Mouse (Mus musculus) adrenal gland, adult 2 months (tissue): ENCODE measurements around the gene Nhlrc2. TPM values are rescaled to one million over a fixed set of nuclear protein-coding genes. Genes with fewer than 3 reads are reported as not detected.

ENCODE experiments used
- DNase-seq: peaks from one replicate; pipeline ENCODE4 v3.0.0; 2021
- polyA plus RNA-seq: library from polyadenylated mRNA; depleted of rRNA; stranded (reverse); fragments of >200 nt; gene quantifications from 2 replicates; pipeline ENCODE4 v1.2.3, GENCODE M21; 2012
- total RNA-seq, 2 experiments: library from RNA; stranded (reverse); gene quantifications; 2 replicates each; pipeline ENCODE4 v1.2.3; 2021

Nhlrc2 gene
- total and polyA plus RNA-seq, 3 experiments: 3.8 to 16.0 (median 15.9) TPM

DNA sequence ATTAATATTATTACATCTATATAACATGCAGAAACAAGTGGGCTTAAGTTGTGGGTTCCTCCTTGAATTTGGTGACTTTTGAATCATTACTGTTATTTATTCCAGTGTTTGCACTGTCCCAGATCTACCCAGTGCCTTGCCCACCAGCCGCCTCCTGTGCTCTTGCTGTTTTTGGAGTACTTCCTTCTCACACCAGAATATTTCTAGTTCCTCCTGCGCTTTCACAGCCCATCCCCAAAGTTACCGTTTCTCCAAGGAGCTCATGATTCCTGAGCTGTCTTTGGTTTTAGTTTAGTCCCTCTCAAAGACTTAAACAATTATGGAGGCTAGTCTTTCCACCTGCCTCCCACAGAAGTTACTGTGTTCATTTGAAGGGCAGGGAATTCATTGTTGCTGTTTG, 15.4 kb downstream of the Nhlrc2 start:
- no peak for DNase-seq

DNA sequence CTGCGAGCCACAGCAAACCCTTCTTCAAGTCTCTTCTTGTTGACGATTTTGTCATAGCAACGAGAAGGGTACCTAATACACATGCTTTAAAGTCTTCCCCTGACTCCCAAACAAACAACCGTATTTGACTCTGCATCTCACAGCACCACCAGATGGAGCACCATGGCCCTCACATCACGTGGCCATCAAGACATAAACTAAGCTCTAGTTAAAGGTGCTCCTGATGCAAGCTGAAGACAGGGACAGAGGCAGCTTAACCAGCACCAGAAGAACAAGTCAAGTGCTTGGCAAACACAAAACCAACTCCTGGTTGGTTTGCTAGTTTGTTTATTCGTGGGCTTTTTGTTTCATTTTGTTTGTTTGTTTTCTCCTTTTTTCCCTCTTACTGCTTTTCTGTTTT, 17.3 kb downstream of the Nhlrc2 start:
- no peak for DNase-seq

DNA sequence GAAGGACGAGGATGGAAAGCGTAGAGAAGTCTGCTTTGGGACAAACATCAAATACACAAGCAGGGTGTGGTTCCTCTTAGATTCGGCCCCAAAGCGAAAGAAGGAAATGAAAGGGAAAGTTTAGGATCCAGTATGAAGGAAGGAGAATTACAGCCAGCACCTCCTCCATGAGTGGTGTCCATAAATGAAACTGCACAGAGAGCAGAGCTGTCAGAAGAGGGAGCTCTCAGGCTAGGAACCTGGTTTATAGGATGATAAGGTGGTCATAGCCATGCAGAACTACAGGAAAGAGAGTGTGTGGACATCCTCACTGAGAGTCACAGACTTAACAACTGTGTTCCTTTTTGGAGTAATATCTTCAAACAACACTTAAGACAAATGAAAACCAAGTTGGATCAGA, 18.0 kb downstream of the Nhlrc2 start:
- DNase-seq: peak; percentile 52

DNA sequence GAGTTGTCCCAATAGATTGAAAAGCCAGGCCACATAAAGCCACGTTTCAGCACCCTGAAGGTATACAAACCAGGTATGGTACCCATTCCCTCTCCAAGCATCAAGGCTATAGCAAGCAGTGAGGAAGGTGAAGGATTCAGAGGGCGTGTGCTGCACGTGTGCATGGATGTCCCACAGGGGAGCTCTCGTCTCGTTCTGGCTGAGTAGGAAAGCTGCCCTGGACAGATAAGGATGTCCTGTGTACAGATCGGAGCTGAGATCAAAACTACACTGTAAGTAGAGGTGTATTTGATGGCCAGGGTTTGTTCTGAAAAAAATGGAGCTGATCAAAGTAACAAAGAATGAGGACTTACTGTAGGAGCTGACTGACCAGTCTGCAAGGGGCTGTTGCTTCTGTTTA, 18.9 kb downstream of the Nhlrc2 start:
- DNase-seq: no peak

DNA sequence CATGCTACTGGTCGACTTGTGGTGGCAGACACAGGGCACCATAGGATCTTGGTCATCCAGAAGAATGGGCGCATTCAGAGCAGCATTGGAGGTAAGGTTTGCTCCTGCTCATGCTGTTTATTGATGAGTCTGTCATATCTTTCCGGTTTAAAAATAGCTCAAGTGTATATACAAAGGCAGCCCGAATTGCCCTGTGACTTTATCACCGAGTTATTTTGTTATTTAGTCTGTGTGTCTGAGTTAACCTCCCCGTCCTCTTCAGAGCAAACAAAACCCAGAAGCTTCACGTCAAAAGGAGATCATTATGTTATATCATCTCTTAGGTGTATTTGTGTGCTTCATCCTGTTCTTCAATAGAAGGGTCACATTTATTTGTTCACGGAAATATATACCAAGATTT, 22.7 kb downstream of the Nhlrc2 start:
- DNase-seq: no peak

DNA sequence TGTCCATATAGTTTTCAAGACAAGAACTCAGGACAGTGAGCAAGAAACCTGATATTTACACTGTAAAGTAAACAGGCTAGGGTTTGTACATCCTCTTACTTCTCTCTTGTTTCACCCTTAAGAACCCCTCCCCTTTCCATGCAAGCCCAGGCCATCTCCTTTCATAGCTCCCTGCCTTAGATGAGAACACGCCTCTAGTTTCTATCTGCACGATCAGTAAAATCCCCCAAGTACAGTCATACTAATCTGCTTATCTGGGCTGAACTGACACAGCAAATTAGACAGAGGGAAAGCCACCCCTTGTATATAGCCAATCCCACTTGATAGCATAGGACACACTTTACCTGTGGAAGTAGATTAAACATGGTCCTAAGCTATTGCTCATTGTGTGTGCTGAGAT, 23.2 kb downstream of the Nhlrc2 start:
- DNase-seq: no peak

DNA sequence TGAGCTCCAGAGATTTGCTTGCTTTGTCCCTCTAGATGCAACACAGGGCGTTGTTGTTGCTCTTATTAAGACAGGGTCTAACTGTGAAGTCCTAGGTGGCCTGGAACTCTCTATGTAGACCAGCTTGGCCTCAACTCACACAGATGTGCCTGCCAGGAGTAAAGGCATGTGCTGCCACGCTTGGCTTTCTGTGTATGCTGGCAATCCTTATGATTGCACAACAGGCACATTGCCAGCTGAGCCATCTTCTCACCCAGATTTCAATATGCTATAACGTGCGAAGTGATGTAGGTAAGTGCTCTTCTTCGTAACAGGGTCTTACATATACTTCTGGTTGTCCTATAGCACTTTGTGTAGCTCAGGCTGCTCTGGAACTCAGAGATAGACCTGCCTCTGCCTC, 23.9 kb downstream of the Nhlrc2 start:
- no peak for DNase-seq

DNA sequence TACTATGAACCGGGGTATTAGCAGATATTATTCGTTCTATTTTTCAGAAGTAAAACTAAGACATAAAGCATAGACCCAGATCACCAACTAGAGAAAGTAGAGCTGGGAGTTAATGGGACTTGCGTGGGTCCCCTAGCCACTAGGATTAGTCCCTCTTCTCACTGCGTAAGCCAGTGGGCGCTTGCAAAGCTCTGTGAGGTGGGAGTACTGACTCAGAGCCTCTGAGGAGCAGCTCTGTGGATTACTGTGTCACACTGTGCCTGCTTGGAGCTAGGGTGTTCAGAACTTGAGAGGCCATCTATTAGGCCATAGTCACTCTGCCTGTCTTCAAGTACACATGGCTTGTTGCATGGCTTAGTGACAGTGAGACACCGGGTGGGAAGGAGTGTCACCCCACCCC, 25.1 kb downstream of the Nhlrc2 start:
- DNase-seq: no peak

DNA sequence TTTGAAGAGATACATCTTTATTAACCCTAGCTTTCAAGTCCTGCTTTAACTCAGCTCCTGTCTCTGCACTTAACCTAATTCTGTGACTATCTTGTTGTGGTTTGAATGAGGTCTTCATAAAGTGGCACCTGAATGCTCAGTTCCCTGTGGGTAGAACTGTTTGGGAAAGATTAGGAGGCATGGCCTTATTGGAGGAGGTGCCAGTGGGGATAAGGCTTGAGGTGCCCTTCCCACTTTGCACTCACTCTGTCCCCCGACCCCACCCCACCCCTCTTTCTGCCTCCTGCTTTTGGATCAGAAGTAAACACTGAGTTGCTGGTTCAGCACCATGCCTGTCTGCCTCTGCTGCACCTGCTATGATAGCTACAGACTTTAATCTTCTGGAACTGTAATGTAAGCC, 29.7 kb downstream of the Nhlrc2 start:
- DNase-seq: no peak

DNA sequence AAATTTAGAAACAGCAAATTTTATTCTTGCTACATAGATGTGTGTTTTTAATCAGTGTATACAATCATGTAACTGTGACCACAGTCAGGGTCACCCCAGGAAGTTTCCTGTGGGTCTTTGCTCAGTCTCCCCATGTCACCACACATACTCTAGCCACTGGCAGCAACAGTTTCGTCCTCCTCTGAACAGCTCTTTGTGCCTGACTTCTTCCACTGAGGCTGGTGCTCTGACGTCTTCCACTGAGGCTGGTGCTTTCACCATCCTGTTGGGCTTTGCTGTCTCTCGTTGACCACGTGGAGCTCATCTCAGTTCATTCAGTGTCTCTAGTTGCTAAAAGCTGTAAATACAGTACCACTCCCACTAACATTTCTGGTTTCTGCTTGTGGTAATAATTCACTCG, 33.9 kb downstream of the Nhlrc2 start:
- DNase-seq: no peak

DNA sequence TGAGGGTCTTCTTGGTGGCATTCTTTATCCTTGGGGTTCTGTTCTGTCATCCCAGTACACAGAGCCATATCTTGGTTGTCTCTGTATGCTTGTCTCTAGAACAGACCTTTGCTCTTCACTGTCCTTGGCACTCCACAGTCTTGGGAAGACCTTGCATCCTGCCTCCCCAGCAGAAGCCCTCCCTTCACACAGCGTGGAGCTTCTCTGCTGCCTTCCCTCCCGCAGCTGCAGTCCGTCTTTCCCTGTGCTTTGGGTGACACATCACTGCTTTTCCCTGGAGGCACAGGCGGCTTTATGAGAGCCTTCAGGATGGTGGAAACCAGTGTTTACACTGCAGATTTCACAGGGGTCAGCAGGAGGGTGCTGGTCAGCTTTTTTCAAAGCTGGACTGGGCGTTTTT, 35.7 kb downstream of the Nhlrc2 start:
- no peak for DNase-seq

DNA sequence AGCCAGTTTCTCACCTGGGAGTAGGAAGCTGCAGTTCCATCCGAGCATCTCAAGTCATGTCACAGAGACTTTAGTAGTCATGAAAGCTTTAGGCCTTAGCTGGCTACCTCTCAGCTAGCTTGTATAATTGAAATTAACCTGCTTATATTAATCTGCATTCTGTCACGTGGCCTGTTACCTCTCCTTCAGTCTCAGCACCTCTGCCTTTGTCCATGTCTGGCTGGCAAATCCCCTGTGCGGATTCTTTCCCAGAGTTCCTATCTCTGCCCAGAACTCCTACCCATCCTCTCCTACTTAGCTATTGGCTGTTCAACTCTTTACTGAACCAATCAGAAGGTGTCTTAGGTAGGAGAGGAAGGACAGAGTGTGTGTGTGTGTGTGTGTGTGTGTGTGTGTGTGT, 36.2 kb downstream of the Nhlrc2 start:
- no peak for DNase-seq

DNA sequence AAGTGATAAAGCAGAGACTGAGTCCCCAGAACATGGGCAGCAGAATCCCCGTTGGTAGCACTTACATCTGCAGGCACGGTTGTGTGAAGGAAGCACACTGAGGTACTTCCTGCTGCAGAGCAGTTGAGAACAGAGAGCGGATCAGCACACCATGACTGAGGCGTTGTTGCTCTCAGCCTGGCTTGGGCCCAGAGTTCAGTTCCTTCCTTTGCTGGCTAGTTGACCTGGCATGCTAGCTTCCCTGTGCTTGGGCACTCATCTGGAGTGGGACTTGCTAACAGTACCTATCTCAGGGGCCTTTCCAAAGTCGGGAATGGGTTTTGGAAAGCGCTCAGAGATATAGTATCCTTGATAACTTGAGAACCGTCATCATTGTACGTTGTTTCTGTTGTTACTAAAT, 38.3 kb downstream of the Nhlrc2 start:
- no peak for DNase-seq

DNA sequence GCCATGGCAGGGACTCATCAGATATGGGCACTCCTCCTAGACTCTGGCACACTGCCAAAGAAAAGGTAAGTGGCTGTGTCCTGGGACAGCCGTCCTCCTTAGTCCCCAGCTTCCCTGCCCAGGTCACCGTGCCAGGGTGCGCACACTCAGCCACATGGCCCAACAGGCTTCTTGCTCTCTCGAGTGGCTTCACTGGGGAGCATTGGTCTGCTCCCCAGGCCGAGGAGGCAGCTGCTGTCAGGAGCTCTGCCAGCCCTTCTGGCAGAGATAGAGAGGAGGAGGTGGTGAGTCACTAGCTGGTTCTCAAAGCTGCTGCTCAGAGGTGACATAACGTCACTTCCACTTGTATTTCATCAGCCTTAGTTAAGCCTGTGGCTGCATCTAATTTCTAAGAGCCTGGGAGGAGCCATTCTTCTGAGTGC, 40.2 kb downstream of the Nhlrc2 start:
- peak; percentile 84 for DNase-seq

DNA sequence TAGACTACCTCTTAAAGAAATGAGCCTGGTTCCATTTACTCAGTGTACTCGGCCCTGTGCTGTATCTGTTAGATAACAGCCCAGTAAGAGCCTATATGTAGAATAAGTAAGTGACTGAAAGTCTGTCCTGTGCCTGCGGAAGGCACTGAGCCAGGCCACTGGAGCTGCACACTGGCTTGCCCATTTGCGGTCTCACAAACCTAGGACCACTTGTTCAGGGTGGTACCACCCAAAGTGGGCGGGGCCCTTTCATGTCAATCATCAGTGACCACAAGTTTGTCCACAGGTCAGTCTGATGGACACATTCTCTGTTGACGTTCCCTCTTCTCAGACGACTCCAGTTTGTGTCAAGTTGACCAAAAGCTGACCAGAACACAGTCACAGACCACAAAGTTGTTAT, 40.9 kb downstream of the Nhlrc2 start:
- no peak for DNase-seq

DNA sequence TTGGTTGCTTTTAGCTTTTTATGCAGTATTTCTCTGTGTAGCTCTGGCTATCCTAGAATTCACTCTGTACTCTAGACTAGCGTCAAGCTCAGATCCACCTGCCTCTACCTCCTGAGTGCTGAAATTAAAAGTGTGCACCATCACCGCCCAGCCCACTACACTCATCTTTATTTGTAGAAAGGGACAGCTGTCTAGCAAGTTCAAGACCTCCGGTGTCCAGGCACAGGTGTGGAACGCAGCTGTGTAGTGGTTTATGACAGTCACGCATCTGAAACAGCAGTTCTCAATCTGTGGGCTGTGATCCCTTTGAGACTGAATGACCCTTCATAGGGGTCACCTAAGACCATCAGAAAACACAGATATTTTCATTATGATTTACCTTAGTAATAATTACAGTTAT, 41.4 kb downstream of the Nhlrc2 start:
- DNase-seq: no peak

DNA sequence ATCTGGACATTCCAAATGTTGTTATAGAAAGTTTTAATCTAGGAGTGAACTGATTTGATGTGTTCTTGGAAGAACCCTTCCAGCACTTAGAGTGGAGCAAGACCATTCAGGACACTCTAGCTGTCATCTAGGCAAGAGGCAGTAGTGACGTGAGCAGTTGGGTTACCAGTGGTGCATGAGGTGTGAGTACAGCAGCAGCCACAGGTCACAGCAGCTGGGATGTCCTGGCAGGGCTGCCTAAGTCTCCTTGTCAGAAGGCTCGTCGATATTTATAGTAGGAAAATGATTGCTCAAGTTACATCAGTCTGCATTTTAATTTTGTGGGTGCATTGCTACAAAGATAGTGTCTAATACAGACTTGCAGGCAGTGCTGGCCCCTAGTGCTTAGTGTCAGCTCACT, 42.2 kb downstream of the Nhlrc2 start:
- DNase-seq: no peak

DNA sequence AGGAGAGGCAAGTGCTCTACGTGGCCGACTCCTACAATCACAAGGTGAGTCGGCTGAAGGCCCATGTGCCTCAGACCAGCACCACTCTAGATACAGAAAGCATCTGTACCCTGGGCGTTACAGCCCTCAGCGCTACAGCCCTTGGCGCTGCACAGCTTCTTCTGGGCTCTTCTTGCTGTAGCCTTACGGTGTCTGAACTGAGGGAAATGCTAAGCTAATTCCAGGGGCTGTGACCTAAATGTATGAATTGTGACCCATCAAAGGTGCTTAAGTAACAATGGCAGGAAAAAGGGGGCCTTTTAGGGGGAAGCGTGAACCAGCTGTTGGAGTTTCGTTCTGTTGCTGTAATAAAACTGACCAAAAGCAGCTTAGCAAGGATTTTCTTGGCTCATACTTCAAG, 44.4 kb downstream of the Nhlrc2 start:
- DNase-seq: no peak

DNA sequence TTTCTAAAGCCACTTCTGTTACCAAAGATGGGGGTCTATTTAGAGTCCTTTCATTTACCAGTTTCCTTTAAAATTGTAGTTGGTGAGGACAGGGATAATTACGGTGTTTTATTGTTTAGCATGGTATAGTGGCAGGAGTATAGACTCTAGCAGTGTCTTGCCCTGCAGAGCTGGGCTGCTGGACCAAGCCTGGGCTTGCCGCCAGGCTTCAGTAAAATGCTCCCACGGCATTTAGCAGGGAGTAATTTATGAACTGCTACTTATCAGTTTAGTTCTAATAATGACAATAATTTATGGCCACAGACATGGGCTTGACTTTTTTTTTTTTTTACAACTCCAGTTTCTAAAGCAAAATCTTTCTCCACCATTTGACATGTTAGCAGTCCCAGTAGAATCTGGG, 51.9 kb downstream of the Nhlrc2 start:
- DNase-seq: no peak

DNA sequence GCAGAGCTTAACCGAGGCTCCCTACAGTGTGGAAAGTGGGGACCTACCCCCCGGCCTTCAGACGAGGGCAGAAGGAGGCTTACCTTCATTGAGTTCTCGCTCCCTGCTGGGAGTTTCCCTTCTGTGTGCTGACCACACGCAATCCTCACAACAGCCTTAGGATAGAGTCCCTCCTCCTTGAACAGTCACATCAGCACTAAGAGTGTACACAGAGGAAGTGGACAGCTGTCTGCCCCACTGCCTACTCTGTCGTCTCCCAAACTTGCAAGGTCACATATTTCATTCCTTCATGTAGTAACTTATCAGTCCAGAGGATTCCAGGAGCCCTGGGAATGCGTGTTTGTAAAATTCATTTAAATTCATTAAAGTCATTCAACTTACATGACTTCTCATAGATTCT, 52.7 kb downstream of the Nhlrc2 start:
- no peak for DNase-seq

DNA sequence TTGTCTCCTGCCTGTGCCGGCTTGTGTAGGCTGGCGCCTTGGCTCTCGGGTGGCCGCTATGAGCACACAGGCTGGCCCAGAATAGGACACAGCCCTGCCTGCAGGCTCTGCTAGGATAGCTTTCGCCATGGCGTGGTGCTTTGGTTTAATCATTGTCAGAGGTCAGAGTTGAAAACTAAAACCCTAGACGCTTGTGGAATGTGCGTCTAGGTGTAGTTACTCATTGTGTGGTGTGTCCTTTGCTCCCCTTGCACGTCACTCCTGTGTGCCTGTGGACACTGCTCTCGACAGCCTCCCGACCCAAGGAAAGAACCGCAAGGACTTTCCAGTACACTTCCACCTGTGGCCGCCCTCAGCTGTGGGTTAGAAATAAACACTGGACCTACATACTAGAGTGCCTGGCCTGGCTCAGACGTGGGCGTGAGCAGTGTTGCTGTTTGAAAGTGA, 53.9 kb downstream of the Nhlrc2 start:
- no peak for DNase-seq

DNA sequence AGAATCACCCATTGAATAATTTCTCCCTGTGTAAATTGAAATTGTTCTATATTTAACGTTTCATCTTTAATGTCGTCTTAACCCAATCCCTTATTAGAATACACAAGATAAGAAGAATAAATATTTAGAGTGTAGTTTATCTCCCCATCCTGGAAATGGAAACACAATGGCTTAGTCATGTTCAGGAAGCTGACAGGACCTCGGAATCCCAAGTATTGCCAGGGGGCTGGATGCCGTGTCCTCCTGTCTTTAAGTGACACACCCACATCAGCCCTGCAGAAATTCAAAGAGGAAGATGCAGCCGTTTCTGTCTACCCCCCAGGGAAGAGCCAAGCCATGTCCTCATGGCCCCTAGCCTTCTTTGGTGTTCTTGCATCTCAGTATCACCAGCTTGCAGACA, 60.9 kb downstream of the Nhlrc2 start:
- DNase-seq: no peak

DNA sequence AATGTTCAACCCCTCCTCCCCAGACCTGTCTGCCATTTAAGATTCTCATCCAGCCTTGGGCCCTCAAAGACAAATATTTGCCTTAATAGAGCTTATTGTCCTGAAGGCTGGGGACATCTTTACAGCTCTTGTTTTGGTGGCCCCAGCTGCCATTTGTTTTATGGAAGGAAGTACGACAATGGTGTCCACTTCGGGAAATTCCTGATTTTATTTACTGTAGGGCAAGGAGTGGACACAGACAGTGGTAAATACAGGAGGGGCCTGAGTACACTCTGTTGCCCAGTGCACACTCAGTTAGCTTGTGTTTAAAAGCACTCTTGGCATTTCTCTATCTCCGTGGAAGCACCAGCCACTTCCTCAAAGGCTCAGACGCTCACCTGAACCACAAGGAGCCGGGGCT, 66.1 kb downstream of the Nhlrc2 start:
- DNase-seq: no peak

DNA sequence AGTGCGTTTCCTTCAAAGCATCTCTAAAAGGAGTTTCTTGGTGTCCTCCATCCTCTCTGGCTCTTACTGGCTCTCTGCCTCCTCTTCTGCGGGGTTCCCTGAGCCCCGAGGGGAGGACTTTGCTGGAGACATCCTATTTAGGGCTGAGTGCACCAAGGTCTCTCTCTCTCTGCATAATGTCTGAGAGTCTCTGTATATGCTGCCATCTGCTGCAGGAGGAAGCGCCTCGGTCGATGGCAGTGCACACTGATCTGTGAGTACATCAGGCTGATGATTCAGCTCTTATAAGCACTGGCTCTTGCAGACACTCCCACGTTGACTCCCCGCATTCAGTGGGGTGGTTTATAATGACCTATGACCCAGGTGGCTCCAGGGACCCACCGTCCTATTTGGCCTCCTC, 70.8 kb downstream of the Nhlrc2 start:
- DNase-seq: no peak

DNA sequence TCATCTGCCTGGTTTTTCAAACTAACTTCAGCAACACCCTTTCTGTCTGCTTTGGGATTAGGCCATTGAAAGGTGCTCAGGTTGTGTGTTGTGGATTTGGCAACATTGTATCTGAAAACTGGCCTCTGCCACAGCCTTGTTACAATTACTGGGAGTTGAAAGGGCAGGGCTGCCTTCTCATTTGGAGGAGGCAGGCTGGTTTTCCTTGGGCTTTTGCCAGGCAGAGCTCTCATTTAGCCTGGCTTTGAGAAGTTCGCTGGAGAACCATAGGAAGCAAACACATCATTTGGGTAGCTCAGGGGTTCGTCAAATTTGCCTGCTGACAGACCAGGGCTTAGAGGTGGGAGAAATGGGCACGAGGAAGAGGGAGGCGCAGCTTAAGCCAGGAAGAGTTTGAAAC, 71.5 kb downstream of the Nhlrc2 start:
- DNase-seq: peak; percentile 17

DNA sequence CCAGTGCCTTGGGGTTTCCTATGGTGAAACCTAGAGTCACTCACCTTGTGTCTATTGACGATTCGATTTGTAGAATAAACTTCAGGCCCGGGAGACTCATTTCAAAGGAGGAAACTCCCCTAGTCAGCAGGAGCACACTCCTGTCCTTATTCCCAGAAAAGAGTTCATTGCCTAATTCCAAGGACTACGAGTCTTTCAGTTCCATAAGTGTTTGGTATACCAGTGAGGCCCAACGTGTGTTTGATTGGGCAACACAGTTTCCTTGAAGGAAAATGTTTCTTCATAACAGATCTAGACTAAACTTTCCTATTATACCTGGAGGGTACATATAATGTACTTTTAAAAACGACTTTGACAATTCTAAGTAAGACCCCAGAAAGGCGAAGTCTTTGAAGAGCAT, 73.8 kb downstream of the Nhlrc2 start:
- no peak for DNase-seq
